Mouse (Mus musculus) heart, embryonic 15.5 days (tissue): ENCODE results near the gene C1qtnf5. TPM values are rescaled to one million over a fixed set of nuclear protein-coding genes. Genes with fewer than 3 reads are reported as not detected.
A peak's percentile ranks its signal among the peaks of the same experiment; 100 is the strongest.

Experiments used
- ATAC-seq: fragments of 200-750 bp; cut with Nextera tagmentation; replicated peaks from 2 replicates; pipeline ENCODE4 v1.8.0; 2017; ENCODE audit warnings: low read depth, moderate TSS enrichment; ENCODE audit not compliant: insufficient number of reproducible peaks, insufficient read depth, low FRiP score
- H3K27ac ChIP-seq: fragments of 300-500 bp; sonication (generic); 2 replicates; pipeline ENCODE4 v1.5.1; 2015; ENCODE audit warnings: mild to moderate bottlenecking, inconsistent platforms
- H3K27me3 ChIP-seq: fragments of 300-500 bp; sonication (generic); 2 replicates; pipeline ENCODE4 v1.6.1; 2015; ENCODE audit warnings: inconsistent platforms
- H3K36me3 ChIP-seq: fragments of 300-500 bp; sonication (generic); 2 replicates; pipeline ENCODE4 v1.6.1; 2015; ENCODE audit warnings: mild to moderate bottlenecking, inconsistent platforms
- H3K4me1 ChIP-seq: fragments of 300-500 bp; sonication (generic); replicated peaks from 2 replicates; pipeline ENCODE4 v1.6.1; 2015; ENCODE audit warnings: inconsistent platforms
- H3K4me2 ChIP-seq: fragments of 300-500 bp; sonication (generic); 2 replicates; pipeline ENCODE4 v1.6.1; 2015; ENCODE audit warnings: inconsistent platforms, mild to moderate bottlenecking, moderate library complexity
- H3K4me3 ChIP-seq: fragments of 300-500 bp; sonication (generic); 2 replicates; pipeline ENCODE4 v1.5.1; 2015; ENCODE audit warnings: mild to moderate bottlenecking, inconsistent platforms
- H3K9ac ChIP-seq: fragments of 300-500 bp; sonication (generic); 2 replicates; pipeline ENCODE4 v1.6.1; 2015; ENCODE audit warnings: mild to moderate bottlenecking, inconsistent platforms
- H3K9me3 ChIP-seq: fragments of 300-500 bp; sonication (generic); replicated peaks from 2 replicates; pipeline ENCODE4 v1.6.1; 2016; ENCODE audit warnings: inconsistent platforms
- WGBS: fragments of 180-500 bp; shearing (Covaris S2); methylation state at CpG from one replicate; pipeline ENCODE4 v1.1.7; 2015; ENCODE audit warnings: mixed read lengths; 5-methylcytosine and 5-hydroxymethylcytosine counted together
- polyA plus RNA-seq: library from polyadenylated mRNA; unstranded; fragments of >200 nt; fragmentation: Nextera tagmentation; extraction: Ambion mirVana; gene quantifications from 2 replicates; pipeline ENCODE4 v1.2.1, GENCODE M21; 2015

The C1qtnf5 gene
- polyA plus RNA-seq, 1 experiment from 2014 or later: 3.8 TPM

- no peak overlapping the region for H3K4me3 ChIP-seq
- peaks cover 3% of the 10 kb centered on the region; the same call in 1 of the 2 replicates for H3K36me3 ChIP-seq
- H3K9ac ChIP-seq: peak overlapping the region; percentile 8; the same call in 1 of the 2 replicates
- H3K4me1 ChIP-seq: peaks cover 79% of the 10 kb centered on the region
- H3K27ac ChIP-seq: peak overlapping the region; percentile 70; the same call in 1 of the 2 replicates
- H3K27me3 ChIP-seq: no peaks in the 10 kb centered on the region
- peak overlapping the region; percentile 89 for H3K4me2 ChIP-seq
- 57% methylated on average over 5 of the region's 5 CpGs for WGBS
- no peaks in the 10 kb centered on the region for H3K9me3 ChIP-seq
- ATAC-seq: no peak
These were observed 33.9 kb upstream of the C1qtnf5 start for GRCm38 (mm10) chr9:44073115-44073514.

- Histone ChIP-seq H3K4me2 (no peak overlapping the region), H3K4me1 (peaks cover 88% of the 10 kb centered on the region), H3K27ac (no peak overlapping the region), H3K4me3 (no peak overlapping the region), H3K27me3 (no peaks in the 10 kb centered on the region), H3K9ac (no peak overlapping the region), H3K9me3 (no peaks in the 10 kb centered on the region), H3K36me3 (peaks cover 3% of the 10 kb centered on the region; the same call in 1 of the 2 replicates)
- no peak for ATAC-seq
- WGBS: 64% methylated on average over 9 of the region's 9 CpGs
These were observed 32.4 kb upstream of the C1qtnf5 start for GRCm38 (mm10) chr9:44074395-44075275.

GRCm38 (mm10) chr9:44075276-44075995, 31.6 kb upstream of the C1qtnf5 start:
- no peak overlapping the region for H3K4me3 ChIP-seq

GRCm38 (mm10) chr9:44075996-44076763, 30.9 kb upstream of the C1qtnf5 start:
- H3K36me3 ChIP-seq: peaks cover 3% of the 10 kb centered on the region; the same call in 1 of the 2 replicates
- no peak overlapping the region for H3K4me3 ChIP-seq
- H3K27ac ChIP-seq: peak overlapping the region; percentile 1
- no peak overlapping the region for H3K9ac ChIP-seq
- no peak overlapping the region for H3K4me2 ChIP-seq
- whole genome bisulfite sequencing: 63% methylated on average over 16 of the region's 16 CpGs
- no peaks in the 10 kb centered on the region for H3K9me3 ChIP-seq
- no peak for ATAC-seq
- H3K4me1 ChIP-seq: peaks cover 90% of the 10 kb centered on the region
- H3K27me3 ChIP-seq: no peaks in the 10 kb centered on the region

More at GRCm38 (mm10) chr9:44075276-44075995, 31.6 kb upstream of the C1qtnf5 start:
- Histone ChIP-seq H3K36me3 (peaks cover 3% of the 10 kb centered on the region; the same call in 1 of the 2 replicates), H3K27ac (no peak overlapping the region), H3K9me3 (no peaks in the 10 kb centered on the region), H3K4me2 (no peak overlapping the region), H3K27me3 (no peaks in the 10 kb centered on the region), H3K9ac (no peak overlapping the region), H3K4me1 (peaks cover 90% of the 10 kb centered on the region)
- 73% methylated on average over 24 of the region's 24 CpGs for WGBS
- ATAC-seq: no peak

GRCm38 (mm10) chr9:44076764-44077120, 30.3 kb upstream of the C1qtnf5 start:
- peaks cover 90% of the 10 kb centered on the region for H3K4me1 ChIP-seq
- no peak overlapping the region for H3K4me3 ChIP-seq
- no peaks in the 10 kb centered on the region for H3K27me3 ChIP-seq
- H3K27ac ChIP-seq: peak overlapping the region; percentile 1; the same call in 1 of the 2 replicates
- no peak overlapping the region; the same call in 1 of the 2 replicates for H3K4me2 ChIP-seq
- 28% methylated on average over 5 of the region's 5 CpGs for WGBS
- H3K9me3 ChIP-seq: no peaks in the 10 kb centered on the region
- H3K9ac ChIP-seq: no peak overlapping the region
- peaks cover 3% of the 10 kb centered on the region; the same call in 1 of the 2 replicates for H3K36me3 ChIP-seq
- no peak for ATAC-seq

GRCm38 (mm10) chr9:44077266-44077910, 29.7 kb upstream of the C1qtnf5 start:
- H3K36me3 ChIP-seq: peaks cover 3% of the 10 kb centered on the region; the same call in 1 of the 2 replicates
- 78% methylated on average over 11 of the region's 11 CpGs for whole genome bisulfite sequencing
- H3K4me3 ChIP-seq: no peak overlapping the region
- no peak overlapping the region for H3K9ac ChIP-seq
- H3K27me3 ChIP-seq: no peaks in the 10 kb centered on the region
- H3K4me1 ChIP-seq: peaks cover 88% of the 10 kb centered on the region
- H3K9me3 ChIP-seq: no peaks in the 10 kb centered on the region
- peak overlapping the region; percentile 89 for H3K27ac ChIP-seq
- H3K4me2 ChIP-seq: no peak overlapping the region; the same call in 1 of the 2 replicates
- no peak for ATAC-seq

- peaks cover 87% of the 10 kb centered on the region for H3K4me1 ChIP-seq
These were observed 28.8 kb upstream of the C1qtnf5 start for GRCm38 (mm10) chr9:44078136-44078797.

GRCm38 (mm10) chr9:44078955-44079756, 27.9 kb upstream of the C1qtnf5 start:
- Histone ChIP-seq H3K4me2 (peak overlapping the region; percentile 50), H3K27ac (peak overlapping the region; percentile 89), H3K36me3 (peaks cover 3% of the 10 kb centered on the region; the same call in 1 of the 2 replicates), H3K4me3 (no peak overlapping the region), H3K9ac (no peak overlapping the region), H3K9me3 (no peaks in the 10 kb centered on the region), H3K27me3 (no peaks in the 10 kb centered on the region), H3K4me1 (peaks cover 91% of the 10 kb centered on the region)
- ATAC-seq: peak; percentile 89
- WGBS: 14% methylated on average over 15 of the region's 16 CpGs

More at GRCm38 (mm10) chr9:44078136-44078797, 28.8 kb upstream of the C1qtnf5 start:
- 69% methylated on average over 10 of the region's 10 CpGs for WGBS
- H3K36me3 ChIP-seq: peaks cover 3% of the 10 kb centered on the region; the same call in 1 of the 2 replicates
- no peaks in the 10 kb centered on the region for H3K9me3 ChIP-seq
- peak overlapping the region; percentile 89 for H3K27ac ChIP-seq
- ATAC-seq: no peak
- H3K4me2 ChIP-seq: peak overlapping the region; percentile 50
- no peak overlapping the region for H3K9ac ChIP-seq
- H3K4me3 ChIP-seq: no peak overlapping the region
- no peaks in the 10 kb centered on the region for H3K27me3 ChIP-seq

- no peaks in the 10 kb centered on the region for H3K27me3 ChIP-seq
- no peak overlapping the region for H3K4me3 ChIP-seq
- WGBS: 63% methylated on average over 10 of the region's 10 CpGs
- peak overlapping the region; percentile 89 for H3K27ac ChIP-seq
- no peak for ATAC-seq
- H3K9ac ChIP-seq: no peak overlapping the region
- H3K4me1 ChIP-seq: peaks cover 91% of the 10 kb centered on the region
- peaks cover 3% of the 10 kb centered on the region; the same call in 1 of the 2 replicates for H3K36me3 ChIP-seq
- H3K9me3 ChIP-seq: no peaks in the 10 kb centered on the region
- H3K4me2 ChIP-seq: no peak overlapping the region
These were observed 26.9 kb upstream of the C1qtnf5 start for GRCm38 (mm10) chr9:44079997-44080780.
